Mouse (Mus musculus): ENCODE measurements at regions not wholly inside any gene's neighbourhood (a gene's known extent, or its start where the extent isn't known, plus 50 kb on each side); places are given as distances from the start of the nearest gene placed in this dataset.

DNA sequence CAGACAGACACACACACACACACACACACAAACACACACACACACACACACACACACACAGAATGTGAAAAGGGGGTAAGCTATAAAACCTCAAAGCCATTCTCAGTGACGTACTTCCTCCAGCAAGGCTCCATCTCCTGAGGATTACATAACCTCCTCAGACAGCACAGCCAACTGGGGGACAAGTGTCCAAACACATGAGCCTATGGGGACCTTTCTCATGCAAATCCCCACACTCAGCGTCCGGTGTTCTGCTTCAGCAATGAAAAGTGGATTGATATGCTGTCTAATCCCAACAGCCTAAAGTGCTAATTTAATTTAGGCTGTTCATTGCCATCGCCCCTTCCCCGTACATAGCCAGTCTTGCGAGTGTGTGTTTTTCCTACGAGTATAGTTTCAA is 206.9 kb downstream of the Phlda1 start:
- TF ChIP-seq POLR2A (IDR thresholded peaks at IDR 0.05; ENCODE audit: low read depth, low read length) = no peak
- no peak for TF ChIP-seq CTCF (conservative IDR thresholded peaks at IDR 0.05 in 1 of 2, IDR thresholded peaks at IDR 0.05 in 1 of 2; ENCODE audit: low read depth in 2 of 2, low read length in 2 of 2)
- no peak for TF ChIP-seq ETS1 (conservative IDR thresholded peaks at IDR 0.05; ENCODE audit: low read depth, low read length)
- TF ChIP-seq POLR2AphosphoS2 (IDR thresholded peaks at IDR 0.05; ENCODE audit: low read depth, low read length) = no peak
- no peak for TF ChIP-seq NELFE (IDR thresholded peaks at IDR 0.05; ENCODE audit: low read depth, low read length)
- TF ChIP-seq MXI1 (IDR thresholded peaks at IDR 0.05; ENCODE audit: low read depth, low read length) = no peak
- TF ChIP-seq TCF12 (IDR thresholded peaks at IDR 0.05; ENCODE audit: low read depth, low read length) = no peak
